Mouse (Mus musculus): ENCODE results near the gene Col6a2.

GRCm38 (mm10) chr10:76571070-76571469, 52.4 kb downstream of the Col6a2 start:
- TF ChIP-seq CTCF (IDR thresholded peaks at IDR 0.05; ENCODE audit: borderline replicate concordance, control insufficient read depth, extremely low read depth, insufficient read depth, low read length, poor library complexity): no peak
- no peak for TF ChIP-seq POLR2A (IDR thresholded peaks at IDR 0.05; ENCODE audit: control insufficient read depth, extremely low read depth, insufficient read depth, low read length, poor library complexity)
